Mouse (Mus musculus) megakaryocyte-erythroid progenitor cell, adult 5-6 weeks (primary cell): ENCODE measurements around the gene Cfi. TPM values are rescaled to one million over a fixed set of nuclear protein-coding genes. Genes with fewer than 3 reads are reported as not detected.

ENCODE experiments used
- ATAC-seq: replicated peaks from 2 replicates; pipeline ENCODE4 v1.8.0; 2016; ENCODE audit warnings: mild to moderate bottlenecking, inconsistent platforms; ENCODE audit not compliant: severe bottlenecking, poor library complexity, low FRiP score, low TSS enrichment
- total RNA-seq, 2 experiments: library from RNA; stranded (forward) in 1 of 2; stranded (reverse) in 1 of 2; fragments of 200-1000, 215-1000 nt in 1 of 2; fragments of >200 nt in 1 of 2; fragmentation: Nextera tagmentation in 1 of 2; gene quantifications; 2 replicates each; pipeline ENCODE4 v1.2.3; 2014 to 2017

Cfi gene
- total RNA-seq, 2 experiments from 2014 or later: not detected

DNA sequence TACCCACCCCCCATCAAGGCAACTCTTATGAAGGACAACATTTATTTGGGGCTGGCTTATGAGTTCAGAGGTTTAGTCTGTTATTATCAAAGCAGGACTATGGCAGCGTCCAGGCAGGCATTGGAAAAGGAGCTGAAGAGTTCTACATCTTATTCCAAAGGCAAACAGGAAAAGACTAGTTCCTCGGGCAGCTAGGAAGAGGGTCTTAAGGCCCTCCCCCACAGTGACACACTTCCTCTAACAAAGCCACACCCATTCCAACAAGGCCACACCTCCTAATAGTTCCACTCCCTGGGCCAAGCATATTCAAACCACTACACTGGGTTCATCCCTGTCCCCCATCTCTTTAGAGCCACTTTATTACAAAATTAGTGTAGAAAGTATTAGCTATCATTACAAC is 26.9 kb downstream of the Cfi start:
- no peak for ATAC-seq

GRCm38 (mm10) chr3:129863698-129864097 is 28.0 kb downstream of the Cfi start:
- peak; percentile 99 for ATAC-seq

GRCm38 (mm10) chr3:129877327-129877726 is 41.6 kb downstream of the Cfi start:
- no peak for ATAC-seq

DNA sequence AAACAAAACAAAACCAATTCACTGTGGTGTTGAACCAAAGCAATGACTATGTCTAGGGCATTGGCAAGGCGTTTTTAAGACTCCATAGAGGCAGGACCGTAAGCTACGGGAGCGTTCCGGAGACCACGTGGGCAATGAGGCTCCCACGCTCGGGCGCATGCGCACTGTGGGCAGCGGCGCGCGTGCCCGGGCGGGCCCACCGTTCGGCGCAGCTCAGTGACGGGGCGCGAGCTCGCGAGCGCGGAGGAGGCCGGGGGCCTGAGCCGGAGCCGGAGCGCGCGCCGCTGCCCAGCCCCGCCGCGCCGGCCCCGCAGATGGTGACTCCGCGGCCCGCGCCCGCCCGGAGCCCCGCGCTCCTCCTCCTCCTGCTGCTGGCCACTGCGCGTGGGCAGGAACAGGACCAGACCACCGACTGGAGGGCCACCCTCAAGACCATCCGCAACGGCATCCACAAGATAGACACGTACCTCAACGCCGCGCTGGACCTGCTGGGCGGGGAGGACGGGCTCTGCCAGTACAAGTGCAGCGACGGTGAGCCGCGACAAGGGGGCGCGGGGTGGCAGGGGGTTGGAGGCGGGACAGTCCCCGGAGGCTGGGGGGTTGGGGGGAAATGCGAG is 42.8 kb downstream of the Cfi start, which contains the start of gene Pla2g12a:
Pla2g12a (plus strand) TSS at position 202 of the 617 bp plus-strand sequence.
- ATAC-seq: peak; percentile 64

DNA sequence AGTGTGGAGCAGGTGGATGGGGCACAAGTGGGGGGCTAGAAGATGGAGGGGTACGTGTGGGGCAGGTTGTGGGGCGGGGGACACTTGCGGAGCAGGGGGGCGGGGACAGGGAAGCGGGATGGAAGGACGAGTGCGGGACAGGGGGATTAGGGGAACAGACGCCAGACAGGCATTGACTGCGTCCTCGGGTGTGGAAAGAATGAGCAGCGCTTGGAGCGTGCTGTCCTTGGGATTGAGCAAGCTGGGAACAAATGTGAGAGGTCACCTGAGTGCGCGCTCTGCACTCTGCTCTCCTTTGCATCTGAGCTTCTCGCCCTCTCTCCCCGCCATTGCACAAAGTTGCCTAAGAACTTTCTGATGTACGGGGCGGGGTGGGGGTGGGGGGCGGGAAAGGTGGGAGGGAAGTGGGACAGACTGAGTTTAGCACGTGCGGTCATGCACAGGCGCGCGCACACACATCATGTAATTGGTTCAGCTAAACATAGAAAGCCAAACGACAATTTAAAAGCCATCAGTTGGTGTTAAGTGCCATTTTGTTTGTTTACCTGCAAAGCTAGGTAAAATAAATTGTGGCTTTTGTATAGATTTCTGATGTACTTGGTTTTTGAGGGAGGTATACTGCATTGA is 43.6 kb downstream of the Cfi start:
- peak; percentile 31 for ATAC-seq

- ATAC-seq: no peak
Measured at GRCm38 (mm10) chr3:129879913-129880312, 44.2 kb downstream of the Cfi start.

GRCm38 (mm10) chr3:129880925-129881593 is 45.4 kb downstream of the Cfi start:
- ATAC-seq: peak; percentile 80

DNA sequence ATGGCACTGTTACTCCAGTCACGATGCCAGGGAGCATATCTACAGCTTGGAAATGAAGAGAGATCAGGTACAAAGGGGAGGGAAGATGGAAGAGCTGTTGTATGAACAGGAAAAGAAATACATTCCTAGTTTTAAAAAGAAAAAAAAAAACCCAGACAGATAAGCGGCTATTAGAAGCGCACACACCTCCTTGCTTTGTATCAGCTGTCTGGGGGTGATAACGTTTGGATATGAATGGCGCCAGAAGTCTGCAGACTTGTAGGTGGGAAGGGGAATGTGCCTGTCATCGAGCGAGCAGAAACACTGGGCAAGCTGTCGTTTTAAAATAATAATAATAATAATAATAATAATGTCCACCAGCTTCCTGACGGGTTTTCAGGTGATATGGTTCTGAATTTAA is 49.9 kb downstream of the Cfi start:
- peak; percentile 51 for ATAC-seq

GRCm38 (mm10) chr3:129886430-129886829 is 50.7 kb downstream of the Cfi start:
- ATAC-seq: no peak

- ATAC-seq: no peak
Measured at GRCm38 (mm10) chr3:129887779-129888517, 52.3 kb downstream of the Cfi start.

GRCm38 (mm10) chr3:129892003-129892402 is 56.3 kb downstream of the Cfi start:
- ATAC-seq: no peak

DNA sequence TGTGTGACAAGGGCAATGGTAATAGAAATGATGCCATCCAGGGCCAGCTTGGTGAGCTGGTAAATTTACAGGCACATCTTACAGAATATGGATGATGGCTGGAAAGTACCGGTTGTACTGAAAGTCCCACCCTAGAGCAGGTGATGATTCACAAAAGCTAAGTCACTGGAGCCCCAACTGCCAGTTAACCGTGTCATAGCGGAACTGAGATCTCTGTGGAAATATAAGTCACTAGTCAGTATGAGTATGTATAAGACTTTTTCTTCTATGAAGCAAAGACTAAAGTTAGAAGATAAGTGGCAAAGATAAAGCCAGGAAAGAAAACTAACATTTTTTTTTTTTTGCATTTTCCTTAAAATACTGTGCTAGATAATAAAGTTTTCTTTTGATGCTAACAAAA is 57.5 kb downstream of the Cfi start:
- no peak for ATAC-seq

DNA sequence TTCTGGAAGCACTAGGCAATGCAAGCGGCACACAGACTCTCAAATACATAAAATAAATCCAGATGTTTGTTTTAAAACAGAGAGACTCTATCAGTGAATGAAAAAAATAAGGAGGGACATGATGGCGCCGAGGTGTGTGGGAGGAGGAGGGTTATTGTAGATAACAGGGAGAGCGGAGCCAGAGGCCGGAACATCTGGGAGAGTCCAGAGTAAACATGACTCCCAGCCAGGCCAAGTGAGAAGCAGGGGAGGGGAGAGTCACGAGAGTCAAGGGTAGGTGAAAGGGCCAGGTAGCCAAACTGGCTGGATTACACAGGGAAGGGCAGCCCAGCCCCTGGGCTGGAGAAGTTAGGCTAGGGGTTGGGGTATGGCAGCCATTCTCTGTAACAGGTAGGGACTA is 60.9 kb downstream of the Cfi start:
- ATAC-seq: no peak

DNA sequence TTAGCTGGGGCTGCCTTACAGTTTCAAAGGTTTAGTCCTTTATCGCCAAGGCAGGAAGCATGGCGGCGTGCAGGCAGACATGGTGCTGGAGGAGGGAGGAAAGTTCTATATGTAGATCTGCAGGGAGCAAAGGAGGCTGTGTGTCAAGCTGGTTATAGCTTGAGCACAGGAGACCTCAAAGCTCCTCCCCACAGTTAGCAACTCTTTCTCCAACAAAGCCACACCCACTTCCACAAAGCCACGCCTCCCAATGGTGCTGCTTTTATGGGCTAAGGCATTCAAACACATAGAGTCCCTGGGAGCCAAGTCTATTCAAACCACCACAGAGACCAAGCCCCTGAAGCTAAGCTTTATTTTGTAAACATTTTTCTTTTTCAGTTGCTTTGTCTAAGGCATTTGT is 63.2 kb downstream of the Cfi start:
- ATAC-seq: 0 out of 2 replicates have a peak, but pooled peaks have one; percentile 25

DNA sequence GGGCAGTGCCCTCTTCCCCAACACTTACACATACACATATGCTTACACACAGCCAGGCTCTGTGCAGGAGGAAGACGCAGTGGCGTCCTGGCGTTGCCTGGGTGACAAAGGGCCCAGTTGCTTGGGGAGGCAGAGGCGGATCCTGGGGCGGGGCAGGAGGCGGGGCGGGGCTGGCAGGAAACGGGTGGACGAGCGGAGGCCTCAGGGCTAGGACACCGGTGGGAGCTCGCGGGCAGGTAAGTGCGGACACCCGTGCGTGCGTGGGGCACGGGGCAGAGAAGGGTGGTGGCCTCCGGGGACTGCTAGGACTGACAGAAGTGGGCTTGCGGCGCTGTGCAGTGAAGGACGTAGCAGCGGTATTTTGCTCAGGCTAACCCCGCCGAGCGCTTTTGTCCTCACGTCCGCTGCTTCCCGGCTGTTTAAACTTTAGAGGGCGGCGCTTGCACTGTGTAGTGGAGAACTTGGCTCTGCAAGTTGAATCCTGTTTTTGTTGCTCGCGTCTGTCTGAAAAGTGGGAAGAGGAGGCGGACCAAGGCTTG is 65.7 kb downstream of the Cfi start, which contains the start of gene Casp6:
Casp6 (plus strand) TSS at position 155 of the 539 bp plus-strand sequence.
- ATAC-seq: peak; percentile 87

DNA sequence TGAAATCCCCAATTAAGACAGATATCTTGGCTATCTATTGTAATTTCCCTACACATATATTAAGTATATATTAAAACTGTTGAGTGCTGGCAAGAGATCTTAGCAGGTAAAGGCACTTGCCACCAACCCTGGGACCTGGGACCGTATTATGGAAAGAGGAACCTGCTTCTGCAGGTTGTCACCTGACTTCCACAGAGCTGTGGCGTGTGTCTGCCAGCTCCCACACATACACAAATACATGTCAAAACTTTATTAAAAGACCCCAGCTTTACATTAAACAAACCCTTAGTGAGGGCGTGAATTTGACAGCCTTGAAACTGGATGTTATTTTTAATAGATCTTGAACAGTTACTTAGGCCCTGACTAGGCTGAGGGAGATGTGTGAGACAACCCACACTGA is 67.7 kb downstream of the Cfi start:
- no peak for ATAC-seq

- ATAC-seq: no peak
Measured at GRCm38 (mm10) chr3:129903866-129904265, 68.2 kb downstream of the Cfi start.

DNA sequence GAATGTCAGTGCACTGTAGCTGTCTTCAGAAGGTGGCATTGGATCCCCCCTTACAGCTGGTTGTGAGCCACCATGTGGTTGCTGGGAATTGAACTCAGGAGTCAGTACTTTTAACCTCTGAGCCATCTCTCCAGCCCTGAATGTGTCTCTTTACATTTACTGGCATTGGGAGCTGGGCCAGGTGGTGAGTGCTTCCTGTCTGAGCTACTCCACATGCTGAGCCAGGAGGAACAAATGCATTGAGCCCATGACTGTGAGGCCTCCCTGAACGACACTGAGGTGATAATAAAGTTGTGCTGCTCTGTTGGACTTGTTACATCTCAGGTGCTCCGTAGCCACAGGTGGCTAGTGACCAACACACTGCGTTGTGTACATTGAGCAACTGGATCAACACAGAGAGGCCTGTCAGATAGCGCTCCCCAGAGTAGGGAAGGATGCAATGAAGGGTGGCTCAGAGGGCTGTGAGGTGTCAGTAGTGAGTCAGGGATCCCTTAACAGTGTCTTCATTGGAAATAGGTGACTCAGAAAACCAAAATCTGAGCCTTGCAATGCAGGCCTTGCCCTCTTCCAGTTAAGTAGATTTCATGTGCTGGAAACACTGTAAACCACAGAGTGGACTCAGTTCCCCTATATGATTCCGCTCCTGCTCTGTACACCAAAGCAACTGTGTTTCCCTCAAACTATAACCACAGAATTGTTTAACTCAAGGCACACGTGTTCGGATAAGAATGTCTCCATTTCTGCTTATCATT is 68.9 kb downstream of the Cfi start:
- ATAC-seq: peak; percentile 15; the same call in 1 of the 2 replicates

- no peak for ATAC-seq
Measured at GRCm38 (mm10) chr3:129912025-129912424, 76.3 kb downstream of the Cfi start.
